Mouse (Mus musculus) subcutaneous adipose tissue, adult 2 months (tissue): ENCODE data around the gene Vmn1r27. TPM values are rescaled to one million over a fixed set of nuclear protein-coding genes. Genes with fewer than 3 reads are reported as not detected.

Experiments used
- polyA plus RNA-seq: library from polyadenylated mRNA; depleted of rRNA; stranded (reverse); fragments of >200 nt; gene quantifications from 2 replicates; pipeline ENCODE4 v1.2.3, GENCODE M21; 2012; ENCODE audit warnings: low replicate concordance; rRNA removed

Gene Vmn1r27
- not detected in 2 replicates for polyA plus RNA-seq

DNA sequence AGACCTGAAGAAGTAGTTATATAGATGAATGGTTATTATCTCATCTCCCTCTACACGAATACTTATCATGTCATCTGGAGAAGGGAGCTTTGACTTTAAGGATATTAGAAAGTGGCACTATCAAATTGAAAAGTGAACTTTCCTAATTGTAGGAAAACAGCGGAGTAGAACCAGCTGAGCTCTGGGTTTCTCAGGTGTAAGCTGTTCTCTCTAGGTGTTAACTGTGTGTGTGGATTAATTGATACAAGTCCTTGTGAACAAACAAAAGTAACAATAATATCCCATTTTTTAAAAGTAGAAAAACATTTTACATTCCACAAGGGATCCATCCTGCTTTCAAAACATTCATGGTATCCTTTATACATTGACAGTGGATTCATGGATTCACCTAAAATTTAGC is at the start of gene Vmn1r27:
Vmn1r27 (minus strand) TSS at position 101 of the 400 bp plus-strand sequence.

DNA sequence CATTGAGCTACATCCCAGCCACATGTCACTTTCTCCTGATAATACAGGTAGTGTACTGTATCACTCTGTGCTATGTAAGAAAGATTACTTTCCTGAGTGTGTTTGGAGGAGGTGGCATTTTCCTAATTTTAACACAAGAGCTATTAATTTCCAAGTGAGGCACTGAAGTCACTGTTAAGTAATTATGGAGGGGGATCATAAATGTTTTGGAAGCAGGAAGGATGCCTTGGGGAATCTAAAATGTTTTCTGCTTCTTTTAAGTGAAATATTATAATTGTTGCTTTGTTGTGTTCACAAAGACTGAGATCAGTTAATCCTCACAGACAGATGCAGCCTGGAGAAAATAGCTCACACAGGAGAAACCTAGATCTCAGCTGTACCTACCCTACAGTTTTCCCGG is 43.1 kb upstream of the Vmn1r27 start, which contains the start of gene Vmn1r28:
Vmn1r28 (plus strand) TSS at position 301 of the 400 bp plus-strand sequence.

Other genes starting within 250 kb of the Vmn1r27 start
- gene Vmn1r25, start 238.0 kb downstream of the Vmn1r27 start, polyA plus RNA-seq = not detected in 2 replicates
- not detected in 2 replicates for gene Vmn1r26, start 203.7 kb downstream of the Vmn1r27 start, polyA plus RNA-seq
- not detected in 2 replicates for gene Vmn1r28, start 43.2 kb upstream of the Vmn1r27 start, polyA plus RNA-seq
- gene Vmn1r29, start 82.7 kb upstream of the Vmn1r27 start, polyA plus RNA-seq = not detected in 2 replicates
- gene Vmn1r30, start 224.6 kb upstream of the Vmn1r27 start, polyA plus RNA-seq = not detected in 2 replicates